Mouse (Mus musculus) left cerebral cortex, adult 8-10 months (tissue): ENCODE data around the gene Son. TPM values are rescaled to one million over a fixed set of nuclear protein-coding genes. Genes with fewer than 3 reads are reported as not detected.

ENCODE experiments used
- DNase-seq, 2 experiments: peaks; one replicate each; pipeline ENCODE4 v3.0.0; 2022; ENCODE audit warnings: low spot score in 2 of 2
- total RNA-seq, 4 experiments: library from RNA; stranded (reverse); gene quantifications; 2 replicates each; pipeline ENCODE4 v1.2.4; 2022

The Son gene
- total RNA-seq, 4 experiments from 2014 or later = 216 to 228 (median 219) TPM

GRCm38 (mm10) chr16:91688023-91688618 is 40.8 kb downstream of the Son start:
- no peak for DNase-seq

GRCm38 (mm10) chr16:91688619-91689334 is 41.5 kb downstream of the Son start, which contains the start of gene Donson:
Gene Donson (minus strand): TSS chr16:91688770.
- DNase-seq = peak; percentile 75 to 89

- no peak for DNase-seq
These were observed 42.5 kb downstream of the Son start for GRCm38 (mm10) chr16:91689791-91690190.

GRCm38 (mm10) chr16:91694455-91695084 is 47.3 kb downstream of the Son start:
- DNase-seq = peak in 1 of 2 experiments; percentile 43

GRCm38 (mm10) chr16:91695108-91695755 is 47.9 kb downstream of the Son start:
- DNase-seq = no peak

- no peak for DNase-seq
These were observed 51.7 kb downstream of the Son start for GRCm38 (mm10) chr16:91698995-91699394.

GRCm38 (mm10) chr16:91701908-91702307 is 54.6 kb downstream of the Son start:
- no peak for DNase-seq

- DNase-seq = no peak
These were observed 55.5 kb downstream of the Son start for GRCm38 (mm10) chr16:91702771-91703188.

- peak in 1 of 2 experiments; percentile 32 for DNase-seq
These were observed 57.5 kb downstream of the Son start for GRCm38 (mm10) chr16:91704603-91705340.

GRCm38 (mm10) chr16:91710241-91710640 is 62.9 kb downstream of the Son start:
- DNase-seq = no peak

GRCm38 (mm10) chr16:91716927-91717349 is 69.6 kb downstream of the Son start:
- DNase-seq = no peak

GRCm38 (mm10) chr16:91717399-91717798 is 70.1 kb downstream of the Son start:
- no peak for DNase-seq

- peak; percentile 24 to 39 for DNase-seq
These were observed 76.9 kb downstream of the Son start for GRCm38 (mm10) chr16:91724247-91724646.

GRCm38 (mm10) chr16:91727433-91727832 is 80.1 kb downstream of the Son start:
- DNase-seq = no peak

GRCm38 (mm10) chr16:91728123-91729065 is 81.1 kb downstream of the Son start, which contains the start of gene Cryzl1:
Gene Cryzl1 (minus strand): TSS chr16:91728975.
- DNase-seq = peak; percentile 93 to 100

Other genes starting within 250 kb of the Son start
- 10 to 100 TPM; 10.9 to 14.4 (median 11.8) TPM for gene Il10rb, start 241.3 kb upstream of the Son start, total RNA-seq
- gene Ifnar1, start 162.3 kb upstream of the Son start, total RNA-seq = 10 to 100 TPM; 45.4 to 56.2 (median 49.8) TPM
- 10 to 100 TPM; 25.2 to 37.4 (median 32.2) TPM for gene Ifngr2, start 100.4 kb upstream of the Son start, total RNA-seq
- gene Tmem50b, start 49.7 kb upstream of the Son start, total RNA-seq = 10 to 100 TPM; 72.6 to 76.5 (median 74.7) TPM
- 1 to 10 TPM; 6.8 to 9.5 (median 8.1) TPM for gene Dnajc28, start 28.5 kb upstream of the Son start, total RNA-seq
- 10 to 100 TPM; 50.3 to 59.8 (median 55.9) TPM for gene Gart, start 554 bp upstream of the Son start, total RNA-seq
- 10 to 100 TPM; 17.7 to 27.2 (median 21.5) TPM for gene Donson, start 41.3 kb downstream of the Son start, total RNA-seq
- gene Cryzl1, start 81.5 kb downstream of the Son start, total RNA-seq = 100 to 1,000 TPM; 104 to 116 (median 112) TPM
- gene Itsn1, start 81.8 kb downstream of the Son start, total RNA-seq = 100 to 1,000 TPM; 116 to 158 (median 148) TPM